Mouse (Mus musculus) megakaryocyte-erythroid progenitor cell, adult 5-6 weeks (primary cell): Measurements from ENCODE around the gene Srek1ip1. TPM values are rescaled to one million over a fixed set of nuclear protein-coding genes. Genes with fewer than 3 reads are reported as not detected.

Source experiments
- ATAC-seq: replicated peaks from 2 replicates; pipeline ENCODE4 v1.8.0; 2016; ENCODE audit warnings: mild to moderate bottlenecking, inconsistent platforms; ENCODE audit not compliant: severe bottlenecking, poor library complexity, low FRiP score, low TSS enrichment
- total RNA-seq, 2 experiments: library from RNA; stranded (forward) in 1 of 2; stranded (reverse) in 1 of 2; fragments of 200-1000, 215-1000 nt in 1 of 2; fragments of >200 nt in 1 of 2; fragmentation: Nextera tagmentation in 1 of 2; gene quantifications; 2 replicates each; pipeline ENCODE4 v1.2.3; 2014 to 2017

Srek1ip1 gene
- total RNA-seq, 2 experiments from 2014 or later, result 29.7 to 31.2 TPM

GRCm38 (mm10) chr13:104832811-104833210, 40.5 kb downstream of the Srek1ip1 start:
- ATAC-seq, result no peak

- ATAC-seq, result no peak
These were observed 45.3 kb downstream of the Srek1ip1 start for GRCm38 (mm10) chr13:104837628-104838027.

- ATAC-seq, result peak; percentile 36; the same call in 1 of the 2 replicates
These were observed 49.7 kb downstream of the Srek1ip1 start for GRCm38 (mm10) chr13:104841937-104842336.

GRCm38 (mm10) chr13:104843295-104844089, 51.2 kb downstream of the Srek1ip1 start:
- ATAC-seq, result no peak

- no peak for ATAC-seq
These were observed 61.4 kb downstream of the Srek1ip1 start for GRCm38 (mm10) chr13:104853645-104854044.

- peak; percentile 78 for ATAC-seq
These were observed 71.1 kb downstream of the Srek1ip1 start, which contains the start of gene Shisal2b for GRCm38 (mm10) chr13:104863127-104863979. TSS of gene Shisal2b (minus strand) at chr13:104863893.

- no peak for ATAC-seq
These were observed 74.4 kb downstream of the Srek1ip1 start for GRCm38 (mm10) chr13:104866726-104867125.

- no peak for ATAC-seq
These were observed 77.6 kb downstream of the Srek1ip1 start for GRCm38 (mm10) chr13:104869907-104870306.

GRCm38 (mm10) chr13:104878508-104878907, 86.2 kb downstream of the Srek1ip1 start:
- ATAC-seq, result 0 out of 2 replicates have a peak, but pooled peaks have one; percentile 37

- ATAC-seq, result no peak
These were observed 91.4 kb downstream of the Srek1ip1 start for GRCm38 (mm10) chr13:104883566-104884249.

- ATAC-seq, result no peak
These were observed 94.2 kb downstream of the Srek1ip1 start for GRCm38 (mm10) chr13:104886308-104887032.

Other genes with a start within 250 kb of the Srek1ip1 start
- 26.7 and 28.0 TPM in 2 replicates for gene Cwc27, start 24.7 kb downstream of the Srek1ip1 start, total RNA-seq (2014; fragmentation: Nextera tagmentation)
- gene Cwc27, start 24.7 kb downstream of the Srek1ip1 start, total RNA-seq (2017), result 44.5 and 49.0 TPM in 2 replicates
- gene Shisal2b, start 71.4 kb downstream of the Srek1ip1 start, total RNA-seq (2014; fragmentation: Nextera tagmentation), result not detected in 2 replicates
- not detected in 2 replicates for gene Shisal2b, start 71.4 kb downstream of the Srek1ip1 start, total RNA-seq (2017)